Mouse (Mus musculus): ENCODE measurements around the gene Cdk19.

DNA sequence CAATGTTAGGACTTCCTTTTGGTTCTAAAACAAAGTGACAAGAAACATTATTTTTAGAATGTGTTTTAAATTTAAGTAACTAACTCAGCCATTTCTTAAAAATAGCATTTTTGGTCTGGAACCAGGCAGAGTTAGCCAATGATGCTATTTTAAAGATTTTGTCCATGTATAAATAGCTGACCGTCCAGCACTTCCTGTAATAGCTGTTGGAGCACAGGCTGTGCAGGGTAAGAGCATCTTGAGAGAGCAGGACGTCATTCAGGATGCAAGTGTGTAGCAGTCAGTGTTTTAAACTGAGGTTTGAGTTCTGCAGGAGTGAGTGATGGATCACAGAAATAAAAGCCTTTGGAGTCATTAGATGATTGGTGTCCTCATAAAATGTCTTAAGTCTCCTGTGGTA is 18.8 kb downstream of the Cdk19 start:
- no peak for TF ChIP-seq POLR2A (IDR thresholded peaks at IDR 0.05; ENCODE audit: control insufficient read depth, extremely low read depth, insufficient read depth, low read length, poor library complexity)
- no peak for TF ChIP-seq CTCF (IDR thresholded peaks at IDR 0.05; ENCODE audit: borderline replicate concordance, control insufficient read depth, extremely low read depth, insufficient read depth, low read length, poor library complexity)

Data from thymus, adult 2 months (tissue).